Mouse (Mus musculus) neural tube, embryonic 15.5 days (tissue): ENCODE data around the gene Ifna6. TPM values are rescaled to one million over a fixed set of nuclear protein-coding genes. Genes with fewer than 3 reads are reported as not detected.
"Not testable (repeated sequence)": the region's sequence is repeated elsewhere in the genome, so short reads cannot be mapped to it uniquely, and the experiment has no call there.

ENCODE experiments used
- ATAC-seq: fragments of 200-750 bp; cut with Nextera tagmentation; 2 replicates; pipeline ENCODE4 v1.8.0; 2017; ENCODE audit warnings: mild to moderate bottlenecking, moderate TSS enrichment, moderate library complexity; ENCODE audit not compliant: low FRiP score
- H3K27ac ChIP-seq: fragments of 300-500 bp; sonication (generic); replicated peaks from 2 replicates; pipeline ENCODE4 v1.5.1; 2015; ENCODE audit warnings: mild to moderate bottlenecking, inconsistent platforms
- H3K27me3 ChIP-seq: fragments of 300-500 bp; sonication (generic); replicated peaks from 2 replicates; pipeline ENCODE4 v1.6.1; 2015; ENCODE audit warnings: inconsistent platforms
- H3K36me3 ChIP-seq: fragments of 300-500 bp; sonication (generic); 2 replicates; pipeline ENCODE4 v1.6.1; 2015; ENCODE audit warnings: inconsistent platforms
- H3K4me1 ChIP-seq: fragments of 300-500 bp; sonication (generic); 2 replicates; pipeline ENCODE4 v1.6.1; 2015; ENCODE audit warnings: inconsistent platforms
- H3K4me2 ChIP-seq: fragments of 300-500 bp; sonication (generic); 2 replicates; pipeline ENCODE4 v1.6.1; 2015; ENCODE audit warnings: inconsistent platforms, mild to moderate bottlenecking, moderate library complexity
- H3K4me3 ChIP-seq: fragments of 300-500 bp; sonication (generic); replicated peaks from 2 replicates; pipeline ENCODE4 v1.5.1; 2015; ENCODE audit warnings: mild to moderate bottlenecking, inconsistent platforms
- H3K9ac ChIP-seq: fragments of 300-500 bp; sonication (generic); replicated peaks from 2 replicates; pipeline ENCODE4 v1.6.1; 2015; ENCODE audit warnings: mild to moderate bottlenecking, inconsistent platforms
- H3K9me3 ChIP-seq: fragments of 300-500 bp; sonication (generic); replicated peaks from 2 replicates; pipeline ENCODE4 v1.6.1; 2016; ENCODE audit warnings: inconsistent platforms
- WGBS: fragments of 180-500 bp; shearing (Covaris S2); methylation state at CpG from one replicate; pipeline ENCODE4 v1.1.7; 2015; ENCODE audit warnings: mixed read lengths; 5-methylcytosine and 5-hydroxymethylcytosine counted together
- polyA plus RNA-seq: library from polyadenylated mRNA; unstranded; fragments of >200 nt; fragmentation: Nextera tagmentation; extraction: Ambion mirVana; gene quantifications from 2 replicates; pipeline ENCODE4 v1.2.1, GENCODE M21; 2015

Gene Ifna6
- not detected in 2 replicates for polyA plus RNA-seq

DNA sequence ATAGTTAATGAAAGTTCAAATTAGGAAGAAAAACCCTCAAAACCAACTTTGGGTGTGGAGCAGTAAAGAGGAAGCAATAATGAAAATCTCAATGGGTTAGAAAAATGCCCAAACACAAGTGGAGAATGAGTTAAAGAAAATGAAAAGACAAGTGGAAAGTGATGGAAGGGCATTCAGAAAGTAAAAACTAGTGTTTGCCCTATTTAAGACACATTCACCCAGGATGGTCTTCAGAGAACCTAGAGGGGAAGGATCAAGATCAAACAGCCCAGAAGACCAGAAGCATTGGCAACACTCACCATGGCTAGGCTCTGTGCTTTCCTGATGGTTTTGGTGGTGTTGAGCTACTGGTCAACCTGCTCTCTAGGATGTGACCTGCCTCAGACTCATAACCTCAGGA is at the start of gene Ifna6:
Ifna6 (plus strand) TSS at position 301 of the 400 bp plus-strand sequence.
- H3K9ac ChIP-seq, H3K4me2 ChIP-seq, H3K36me3 ChIP-seq, H3K4me1 ChIP-seq, ATAC-seq, H3K4me3 ChIP-seq, H3K27ac ChIP-seq, H3K27me3 ChIP-seq, H3K9me3 ChIP-seq: not testable (repeated sequence)

DNA sequence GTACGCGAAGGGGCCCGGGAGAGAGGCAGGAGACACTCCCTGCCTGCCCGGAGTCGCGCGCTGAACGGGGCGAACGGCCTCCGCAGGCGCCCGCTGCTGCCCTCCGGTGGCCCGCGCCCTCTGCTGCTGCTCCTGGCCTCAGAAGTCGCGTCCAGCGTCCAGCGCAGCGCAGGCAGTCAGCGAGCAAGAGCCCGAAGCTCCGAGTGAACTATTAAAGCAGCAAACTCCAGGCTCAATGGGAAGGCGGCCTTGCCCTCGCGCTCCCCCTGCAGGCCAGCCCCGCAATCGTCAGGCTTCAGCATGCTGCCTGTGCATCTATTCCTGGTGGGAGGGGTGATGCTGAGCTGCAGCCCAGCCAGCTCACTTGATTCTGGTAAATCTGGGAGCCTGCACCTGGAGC is 47.7 kb upstream of the Ifna6 start, which contains the start of gene Gm13272:
Gm13272 (plus strand) TSS at position 301 of the 400 bp plus-strand sequence.
- WGBS: no CpG with 5 or more reads among the region's 29 CpGs
- not testable (repeated sequence) for ATAC-seq, H3K4me3 ChIP-seq, H3K27ac ChIP-seq, H3K36me3 ChIP-seq, H3K9ac ChIP-seq, H3K4me1 ChIP-seq, H3K4me2 ChIP-seq, H3K9me3 ChIP-seq, H3K27me3 ChIP-seq

DNA sequence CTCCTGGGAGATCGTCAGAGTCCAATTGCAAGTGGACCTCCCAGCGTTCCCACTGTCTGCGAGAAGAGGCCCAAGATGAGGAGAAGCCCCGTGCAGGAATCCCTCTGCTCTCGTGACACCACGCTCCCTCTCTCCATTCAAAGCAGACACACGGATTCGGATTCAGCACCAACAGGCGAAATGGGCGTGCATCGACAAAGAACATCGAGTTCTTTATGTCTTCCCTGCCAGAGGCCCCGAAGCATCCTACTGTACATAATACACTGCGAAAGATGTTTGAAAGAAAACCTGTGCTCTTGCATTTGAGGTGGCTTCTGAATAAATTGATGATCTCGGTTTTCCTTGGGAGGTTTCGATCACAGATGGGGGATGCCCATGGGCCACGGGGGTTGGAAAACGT is 46.9 kb upstream of the Ifna6 start:
- not testable (repeated sequence) for H3K36me3 ChIP-seq, H3K9ac ChIP-seq, H3K9me3 ChIP-seq, H3K27me3 ChIP-seq, H3K27ac ChIP-seq, H3K4me1 ChIP-seq, ATAC-seq, H3K4me2 ChIP-seq, H3K4me3 ChIP-seq
- WGBS: 50% methylated on average over 15 of the region's 18 CpGs

DNA sequence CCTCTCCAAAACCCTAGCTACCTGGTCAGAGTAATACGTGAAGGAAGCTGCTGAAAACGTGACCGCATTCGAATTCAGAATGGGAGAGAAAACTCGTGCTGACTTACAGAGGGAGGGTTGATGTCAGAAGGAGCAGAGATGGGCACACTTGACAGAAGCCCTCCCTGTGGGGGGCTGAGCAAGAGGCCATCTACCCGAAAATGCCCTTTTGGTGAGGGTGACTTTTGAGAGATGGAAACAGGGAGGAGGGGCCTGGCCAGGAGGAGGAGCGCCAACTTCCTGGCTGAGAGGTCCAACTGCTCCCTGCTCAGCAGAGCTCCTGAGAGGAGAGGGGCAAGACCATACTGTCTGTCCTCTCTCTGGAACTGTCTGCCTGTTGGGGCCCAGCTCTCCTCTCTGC is 45.4 kb upstream of the Ifna6 start, which contains the start of gene Ifnz:
Ifnz (plus strand) TSS at position 301 of the 400 bp plus-strand sequence.
- H3K4me3 ChIP-seq: peak within 1 kb of the TSS; percentile 14; the same call in 1 of the 2 replicates
- H3K4me1 ChIP-seq, H3K9ac ChIP-seq, H3K27me3 ChIP-seq, H3K36me3 ChIP-seq, ATAC-seq, H3K9me3 ChIP-seq, H3K27ac ChIP-seq: not testable (repeated sequence)
- peak within 1 kb of the TSS; percentile 50 for H3K4me2 ChIP-seq
- 32% methylated on average over 4 of the region's 7 CpGs for WGBS

DNA sequence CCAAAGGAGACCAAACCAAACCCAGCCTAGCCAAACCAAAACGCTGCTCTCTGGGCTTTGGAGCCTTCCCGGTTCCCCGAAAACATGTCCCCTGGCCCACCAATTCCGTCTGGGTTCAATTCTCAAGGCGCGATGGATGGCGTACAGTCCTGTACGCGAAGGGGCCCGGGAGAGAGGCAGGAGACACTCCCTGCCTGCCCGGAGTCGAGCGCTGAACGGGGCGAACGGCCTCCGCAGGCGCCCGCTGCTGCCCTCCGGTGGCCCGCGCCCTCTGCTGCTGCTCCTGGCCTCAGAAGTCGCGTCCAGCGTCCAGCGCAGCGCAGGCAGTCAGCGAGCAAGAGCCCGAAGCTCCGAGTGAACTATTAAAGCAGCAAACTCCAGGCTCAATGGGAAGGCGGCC is 44.9 kb upstream of the Ifna6 start:
- not testable (repeated sequence) for ATAC-seq

DNA sequence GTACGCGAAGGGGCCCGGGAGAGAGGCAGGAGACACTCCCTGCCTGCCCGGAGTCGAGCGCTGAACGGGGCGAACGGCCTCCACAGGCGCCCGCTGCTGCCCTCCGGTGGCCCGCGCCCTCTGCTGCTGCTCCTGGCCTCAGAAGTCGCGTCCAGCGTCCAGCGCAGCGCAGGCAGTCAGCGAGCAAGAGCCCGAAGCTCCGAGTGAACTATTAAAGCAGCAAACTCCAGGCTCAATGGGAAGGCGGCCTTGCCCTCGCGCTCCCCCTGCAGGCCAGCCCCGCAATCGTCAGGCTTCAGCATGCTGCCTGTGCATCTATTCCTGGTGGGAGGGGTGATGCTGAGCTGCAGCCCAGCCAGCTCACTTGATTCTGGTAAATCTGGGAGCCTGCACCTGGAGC is 41.8 kb upstream of the Ifna6 start, which contains the start of gene Gm13276:
Gm13276 (plus strand) TSS at position 301 of the 400 bp plus-strand sequence.
- H3K9ac ChIP-seq, H3K36me3 ChIP-seq, H3K4me3 ChIP-seq, H3K4me2 ChIP-seq, H3K4me1 ChIP-seq, H3K27me3 ChIP-seq, H3K27ac ChIP-seq, ATAC-seq, H3K9me3 ChIP-seq: not testable (repeated sequence)
- no CpG with 5 or more reads among the region's 27 CpGs for WGBS

More for the DNA sequence above, 44.9 kb upstream of the Ifna6 start:
- 3% methylated on average over 3 of the region's 31 CpGs for WGBS
- not testable (repeated sequence) for H3K9ac ChIP-seq, H3K36me3 ChIP-seq, H3K27me3 ChIP-seq, H3K9me3 ChIP-seq, H3K4me1 ChIP-seq, H3K27ac ChIP-seq
- Histone ChIP-seq H3K4me2 (peak overlapping the region; percentile 50), H3K4me3 (peak overlapping the region; percentile 14; the same call in 1 of the 2 replicates)

DNA sequence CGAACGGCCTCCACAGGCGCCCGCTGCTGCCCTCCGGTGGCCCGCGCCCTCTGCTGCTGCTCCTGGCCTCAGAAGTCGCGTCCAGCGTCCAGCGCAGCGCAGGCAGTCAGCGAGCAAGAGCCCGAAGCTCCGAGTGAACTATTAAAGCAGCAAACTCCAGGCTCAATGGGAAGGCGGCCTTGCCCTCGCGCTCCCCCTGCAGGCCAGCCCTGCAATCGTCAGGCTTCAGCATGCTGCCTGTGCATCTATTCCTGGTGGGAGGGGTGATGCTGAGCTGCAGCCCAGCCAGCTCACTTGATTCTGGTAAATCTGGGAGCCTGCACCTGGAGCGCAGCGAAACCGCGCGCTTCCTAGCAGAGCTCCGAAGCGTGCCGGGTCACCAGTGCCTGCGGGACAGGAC is 38.8 kb upstream of the Ifna6 start, which contains the start of gene Gm13277:
Gm13277 (plus strand) TSS at position 231 of the 400 bp plus-strand sequence.
- ATAC-seq, H3K4me3 ChIP-seq, H3K27ac ChIP-seq, H3K36me3 ChIP-seq, H3K4me2 ChIP-seq, H3K9me3 ChIP-seq, H3K9ac ChIP-seq, H3K4me1 ChIP-seq, H3K27me3 ChIP-seq: not testable (repeated sequence)
- WGBS: 0% methylated on average over 1 of the region's 28 CpGs

DNA sequence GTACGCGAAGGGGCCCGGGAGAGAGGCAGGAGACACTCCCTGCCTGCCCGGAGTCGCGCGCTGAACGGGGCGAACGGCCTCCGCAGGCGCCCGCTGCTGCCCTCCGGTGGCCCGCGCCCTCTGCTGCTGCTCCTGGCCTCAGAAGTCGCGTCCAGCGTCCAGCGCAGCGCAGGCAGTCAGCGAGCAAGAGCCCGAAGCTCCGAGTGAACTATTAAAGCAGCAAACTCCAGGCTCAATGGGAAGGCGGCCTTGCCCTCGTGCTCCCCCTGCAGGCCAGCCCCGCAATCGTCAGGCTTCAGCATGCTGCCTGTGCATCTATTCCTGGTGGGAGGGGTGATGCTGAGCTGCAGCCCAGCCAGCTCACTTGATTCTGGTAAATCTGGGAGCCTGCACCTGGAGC is 36.0 kb upstream of the Ifna6 start, which contains the start of gene Gm13278:
Gm13278 (plus strand) TSS at position 301 of the 400 bp plus-strand sequence.
- not testable (repeated sequence) for H3K9ac ChIP-seq, H3K4me2 ChIP-seq, ATAC-seq, H3K9me3 ChIP-seq, H3K4me3 ChIP-seq, H3K36me3 ChIP-seq, H3K4me1 ChIP-seq, H3K27me3 ChIP-seq, H3K27ac ChIP-seq
- WGBS: no CpG with 5 or more reads among the region's 28 CpGs

DNA sequence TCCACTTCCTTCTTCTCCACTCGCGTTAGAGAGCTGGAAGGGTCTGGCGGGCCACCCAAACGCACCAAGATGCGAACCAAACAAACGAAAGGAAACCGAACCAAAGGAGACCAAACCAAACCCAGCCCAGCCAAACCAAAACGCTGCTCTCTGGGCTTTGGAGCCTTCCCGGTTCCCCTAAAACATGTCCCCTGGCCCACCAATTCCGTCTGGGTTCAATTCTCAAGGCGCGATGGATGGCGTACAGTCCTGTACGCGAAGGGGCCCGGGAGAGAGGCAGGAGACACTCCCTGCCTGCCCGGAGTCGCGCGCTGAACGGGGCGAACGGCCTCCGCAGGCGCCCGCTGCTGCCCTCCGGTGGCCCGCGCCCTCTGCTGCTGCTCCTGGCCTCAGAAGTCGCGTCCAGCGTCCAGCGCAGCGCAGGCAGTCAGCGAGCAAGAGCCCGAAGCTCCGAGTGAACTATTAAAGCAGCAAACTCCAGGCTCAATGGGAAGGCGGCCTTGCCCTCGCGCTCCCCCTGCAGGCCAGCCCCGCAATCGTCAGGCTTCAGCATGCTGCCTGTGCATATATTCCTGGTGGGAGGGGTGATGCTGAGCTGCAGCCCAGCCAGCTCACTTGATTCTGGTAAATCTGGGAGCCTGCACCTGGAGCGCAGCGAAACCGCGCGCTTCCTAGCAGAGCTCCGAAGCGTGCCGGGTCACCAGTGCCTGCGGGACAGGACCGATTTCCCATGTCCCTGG is 33.1 kb upstream of the Ifna6 start, which contains the start of gene Gm13275:
Gm13275 (plus strand) TSS at position 552 of the 740 bp plus-strand sequence.
- not testable (repeated sequence) for H3K9ac ChIP-seq, H3K27ac ChIP-seq, H3K36me3 ChIP-seq, H3K27me3 ChIP-seq, H3K4me1 ChIP-seq, H3K4me2 ChIP-seq, ATAC-seq, H3K4me3 ChIP-seq, H3K9me3 ChIP-seq
- WGBS: 0% methylated on average over 11 of the region's 52 CpGs

DNA sequence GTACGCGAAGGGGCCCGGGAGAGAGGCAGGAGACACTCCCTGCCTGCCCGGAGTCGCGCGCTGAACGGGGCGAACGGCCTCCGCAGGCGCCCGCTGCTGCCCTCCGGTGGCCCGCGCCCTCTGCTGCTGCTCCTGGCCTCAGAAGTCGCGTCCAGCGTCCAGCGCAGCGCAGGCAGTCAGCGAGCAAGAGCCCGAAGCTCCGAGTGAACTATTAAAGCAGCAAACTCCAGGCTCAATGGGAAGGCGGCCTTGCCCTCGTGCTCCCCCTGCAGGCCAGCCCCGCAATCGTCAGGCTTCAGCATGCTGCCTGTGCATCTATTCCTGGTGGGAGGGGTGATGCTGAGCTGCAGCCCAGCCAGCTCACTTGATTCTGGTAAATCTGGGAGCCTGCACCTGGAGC is 30.1 kb upstream of the Ifna6 start, which contains the start of gene Gm13279:
Gm13279 (plus strand) TSS at position 301 of the 400 bp plus-strand sequence.
- H3K27me3 ChIP-seq, H3K36me3 ChIP-seq, H3K4me1 ChIP-seq, H3K9me3 ChIP-seq, H3K4me3 ChIP-seq, H3K9ac ChIP-seq, H3K27ac ChIP-seq, ATAC-seq, H3K4me2 ChIP-seq: not testable (repeated sequence)
- no CpG with 5 or more reads among the region's 28 CpGs for WGBS

DNA sequence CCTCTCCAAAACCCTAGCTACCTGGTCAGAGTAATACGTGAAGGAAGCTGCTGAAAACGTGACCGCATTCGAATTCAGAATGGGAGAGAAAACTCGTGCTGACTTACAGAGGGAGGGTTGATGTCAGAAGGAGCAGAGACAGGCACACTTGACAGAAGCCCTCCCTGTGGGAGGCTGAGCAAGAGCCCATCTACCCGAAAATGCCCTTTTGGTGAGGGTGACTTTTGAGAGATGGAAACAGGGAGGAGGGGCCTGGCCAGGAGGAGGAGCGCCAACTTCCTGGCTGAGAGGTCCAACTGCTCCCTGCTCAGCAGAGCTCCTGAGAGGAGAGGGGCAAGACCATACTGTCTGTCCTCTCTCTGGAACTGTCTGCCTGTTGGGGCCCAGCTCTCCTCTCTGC is 27.9 kb upstream of the Ifna6 start, which contains the start of gene Gm13285:
Gm13285 (plus strand) TSS at position 301 of the 400 bp plus-strand sequence.
- H3K27ac ChIP-seq, H3K4me1 ChIP-seq, H3K9ac ChIP-seq, H3K4me3 ChIP-seq, H3K27me3 ChIP-seq, H3K4me2 ChIP-seq, H3K36me3 ChIP-seq, ATAC-seq, H3K9me3 ChIP-seq: not testable (repeated sequence)
- 13% methylated on average over 5 of the region's 7 CpGs for WGBS

DNA sequence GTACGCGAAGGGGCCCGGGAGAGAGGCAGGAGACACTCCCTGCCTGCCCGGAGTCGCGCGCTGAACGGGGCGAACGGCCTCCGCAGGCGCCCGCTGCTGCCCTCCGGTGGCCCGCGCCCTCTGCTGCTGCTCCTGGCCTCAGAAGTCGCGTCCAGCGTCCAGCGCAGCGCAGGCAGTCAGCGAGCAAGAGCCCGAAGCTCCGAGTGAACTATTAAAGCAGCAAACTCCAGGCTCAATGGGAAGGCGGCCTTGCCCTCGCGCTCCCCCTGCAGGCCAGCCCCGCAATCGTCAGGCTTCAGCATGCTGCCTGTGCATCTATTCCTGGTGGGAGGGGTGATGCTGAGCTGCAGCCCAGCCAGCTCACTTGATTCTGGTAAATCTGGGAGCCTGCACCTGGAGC is 24.3 kb upstream of the Ifna6 start, which contains the start of gene Gm13287:
Gm13287 (plus strand) TSS at position 301 of the 400 bp plus-strand sequence.
- not testable (repeated sequence) for H3K4me3 ChIP-seq, ATAC-seq

More for the DNA sequence above, 24.3 kb upstream of the Ifna6 start, which contains the start of gene Gm13287:
- H3K27me3 ChIP-seq, H3K4me2 ChIP-seq, H3K4me1 ChIP-seq, H3K9ac ChIP-seq, H3K27ac ChIP-seq, H3K9me3 ChIP-seq, H3K36me3 ChIP-seq: not testable (repeated sequence)
- WGBS: no CpG with 5 or more reads among the region's 29 CpGs
